Mouse (Mus musculus) liver, embryonic 15.5 days (tissue): ENCODE results near the gene Ebpl. TPM values are rescaled to one million over a fixed set of nuclear protein-coding genes. Genes with fewer than 3 reads are reported as not detected.
A peak's percentile ranks its signal among the peaks of the same experiment; 100 is the strongest.

Experiments used
- ATAC-seq: fragments of 200-750 bp; cut with Nextera tagmentation; 2 replicates; pipeline ENCODE4 v1.8.0; 2017; ENCODE audit warnings: moderate number of reproducible peaks, mild to moderate bottlenecking, moderate library complexity; ENCODE audit not compliant: insufficient read depth
- H3K27ac ChIP-seq: fragments of 300-500 bp; sonication (generic); replicated peaks from 2 replicates; pipeline ENCODE4 v1.5.1; 2015; ENCODE audit warnings: mild to moderate bottlenecking, inconsistent platforms
- H3K27me3 ChIP-seq: fragments of 300-500 bp; sonication (generic); 2 replicates; pipeline ENCODE4 v1.6.1; 2015; ENCODE audit warnings: mild to moderate bottlenecking, inconsistent platforms
- H3K36me3 ChIP-seq: fragments of 300-500 bp; sonication (generic); replicated peaks from 2 replicates; pipeline ENCODE4 v1.6.1; 2015; ENCODE audit warnings: moderate library complexity, mild to moderate bottlenecking, inconsistent platforms
- H3K4me1 ChIP-seq: fragments of 300-500 bp; sonication (generic); replicated peaks from 2 replicates; pipeline ENCODE4 v1.6.1; 2015; ENCODE audit warnings: inconsistent platforms
- H3K4me2 ChIP-seq: fragments of 300-500 bp; sonication (generic); 2 replicates; pipeline ENCODE4 v1.6.1; 2015; ENCODE audit warnings: moderate library complexity, mild to moderate bottlenecking, inconsistent platforms
- H3K4me3 ChIP-seq: fragments of 300-500 bp; sonication (generic); replicated peaks from 2 replicates; pipeline ENCODE4 v1.5.1; 2015; ENCODE audit warnings: mild to moderate bottlenecking, inconsistent platforms
- H3K9ac ChIP-seq: fragments of 300-500 bp; sonication (generic); 2 replicates; pipeline ENCODE4 v1.6.1; 2015; ENCODE audit warnings: moderate library complexity, mild to moderate bottlenecking, inconsistent platforms
- H3K9me3 ChIP-seq: fragments of 300-500 bp; sonication (generic); replicated peaks from 2 replicates; pipeline ENCODE4 v1.6.1; 2016; ENCODE audit warnings: inconsistent platforms
- WGBS: fragments of 180-500 bp; shearing (Covaris S2); methylation state at CpG from one replicate; pipeline ENCODE4 v1.1.7; 2015; ENCODE audit warnings: mixed read lengths; ENCODE audit not compliant: insufficient replicate concordance; 5-methylcytosine and 5-hydroxymethylcytosine counted together
- polyA plus RNA-seq: library from polyadenylated mRNA; unstranded; fragments of >200 nt; fragmentation: Nextera tagmentation; extraction: Ambion mirVana; gene quantifications from 2 replicates; pipeline ENCODE4 v1.2.1, GENCODE M21; 2015

The Ebpl gene
- polyA plus RNA-seq, 1 experiment from 2014 or later = 5.1 TPM

DNA sequence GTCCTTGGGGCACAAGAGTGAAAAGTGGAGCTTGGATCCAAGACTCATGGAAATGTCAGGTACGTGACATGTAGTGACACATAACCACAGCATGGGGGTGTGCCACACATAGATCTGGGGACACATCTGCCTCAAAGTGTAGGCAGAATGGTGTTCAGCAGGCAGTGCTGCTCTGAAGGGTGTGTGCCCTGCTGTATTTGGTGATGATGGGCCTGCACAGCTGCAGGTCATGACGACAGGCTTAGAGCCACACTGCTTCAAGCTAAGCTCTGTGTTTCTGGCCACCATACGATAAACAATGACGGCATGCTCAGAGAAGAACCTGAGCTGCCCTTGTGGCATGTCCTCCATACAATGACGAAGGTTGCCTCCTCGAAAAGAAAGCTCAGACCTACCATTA, 60.4 kb downstream of the Ebpl start:
- Histone ChIP-seq H3K4me2 (no peak overlapping the region), H3K27me3 (no peaks in the 10 kb centered on the region), H3K9ac (no peak overlapping the region), H3K9me3 (no peaks in the 10 kb centered on the region), H3K27ac (no peak overlapping the region), H3K4me3 (no peak overlapping the region), H3K36me3 (no peaks in the 10 kb centered on the region), H3K4me1 (no peaks in the 10 kb centered on the region)
- ATAC-seq = no peak
- WGBS = 62% methylated on average over 6 of the region's 6 CpGs

DNA sequence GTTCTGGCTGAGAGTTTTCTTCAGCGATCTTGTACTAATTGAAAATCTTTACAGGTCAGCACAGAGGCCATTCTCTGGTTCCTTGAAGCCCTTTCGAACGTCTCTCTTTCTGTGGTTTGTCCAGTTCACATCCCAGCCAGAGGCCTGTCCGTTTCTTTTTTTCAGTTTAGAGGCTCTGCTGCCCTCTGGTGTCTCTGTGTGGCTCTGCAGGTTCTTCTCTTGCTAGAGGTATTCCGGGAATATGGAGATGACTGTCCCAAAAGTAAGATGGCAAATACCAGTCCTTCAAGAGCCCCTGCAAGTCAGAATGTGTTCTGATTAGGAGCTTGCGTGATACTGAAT, 65.5 kb downstream of the Ebpl start:
- Histone ChIP-seq H3K27me3 (no peaks in the 10 kb centered on the region), H3K36me3 (no peaks in the 10 kb centered on the region), H3K9ac (no peak overlapping the region), H3K9me3 (no peaks in the 10 kb centered on the region), H3K4me2 (peak overlapping the region; percentile 27; the same call in 1 of the 2 replicates), H3K27ac (no peak overlapping the region), H3K4me1 (peaks cover 3% of the 10 kb centered on the region; the same call in 1 of the 2 replicates), H3K4me3 (peak overlapping the region; percentile 10; the same call in 1 of the 2 replicates)
- WGBS = 10% methylated on average over 6 of the region's 6 CpGs
- no peak for ATAC-seq

DNA sequence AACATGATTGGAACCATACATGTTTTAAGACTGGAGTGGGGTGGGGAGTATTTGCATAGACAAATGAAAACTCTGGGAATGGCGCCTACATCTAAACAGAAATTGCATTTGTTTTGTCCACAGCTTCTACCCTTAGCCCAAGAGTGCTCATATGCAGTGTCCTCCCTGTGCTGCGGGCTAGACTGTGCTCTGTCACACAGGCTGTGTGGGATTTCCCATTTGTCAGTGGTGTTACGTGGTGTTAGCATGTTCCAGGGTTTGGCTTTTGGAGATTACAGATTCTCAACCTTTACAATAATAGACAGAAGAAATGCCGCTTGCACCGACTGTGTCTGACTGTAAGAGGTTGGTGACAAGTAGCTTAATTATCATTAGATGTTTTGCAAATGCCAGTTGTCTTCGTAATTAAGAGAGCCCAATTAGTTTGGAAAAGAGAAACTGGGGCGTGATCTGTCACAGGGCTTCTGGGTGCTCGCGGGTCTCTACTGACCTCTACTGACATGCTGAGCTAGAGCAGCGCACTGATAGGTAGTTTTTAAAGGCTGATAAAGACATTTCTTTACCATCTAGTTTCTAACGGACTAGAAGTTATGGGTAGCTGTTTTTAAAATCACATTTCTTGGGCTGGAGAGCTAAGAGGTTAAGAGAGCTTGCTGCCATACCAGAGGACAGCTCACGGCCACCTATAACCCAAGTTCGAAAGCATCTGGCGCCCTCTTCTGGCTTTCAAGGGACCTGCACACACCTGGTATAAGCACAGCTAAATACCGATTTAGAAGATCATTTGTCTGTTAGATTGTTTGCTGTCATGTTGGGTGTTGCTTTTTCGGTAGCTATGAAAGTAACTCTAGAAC, 66.1 kb downstream of the Ebpl start:
- Histone ChIP-seq H3K4me1 (peaks cover 3% of the 10 kb centered on the region; the same call in 1 of the 2 replicates), H3K27ac (no peak overlapping the region), H3K27me3 (no peaks in the 10 kb centered on the region), H3K9me3 (no peaks in the 10 kb centered on the region), H3K4me3 (peak overlapping the region; percentile 10), H3K36me3 (no peaks in the 10 kb centered on the region), H3K4me2 (peak overlapping the region; percentile 27; the same call in 1 of the 2 replicates), H3K9ac (no peak overlapping the region)
- no peak for ATAC-seq
- 43% methylated on average over 16 of the region's 16 CpGs for WGBS

DNA sequence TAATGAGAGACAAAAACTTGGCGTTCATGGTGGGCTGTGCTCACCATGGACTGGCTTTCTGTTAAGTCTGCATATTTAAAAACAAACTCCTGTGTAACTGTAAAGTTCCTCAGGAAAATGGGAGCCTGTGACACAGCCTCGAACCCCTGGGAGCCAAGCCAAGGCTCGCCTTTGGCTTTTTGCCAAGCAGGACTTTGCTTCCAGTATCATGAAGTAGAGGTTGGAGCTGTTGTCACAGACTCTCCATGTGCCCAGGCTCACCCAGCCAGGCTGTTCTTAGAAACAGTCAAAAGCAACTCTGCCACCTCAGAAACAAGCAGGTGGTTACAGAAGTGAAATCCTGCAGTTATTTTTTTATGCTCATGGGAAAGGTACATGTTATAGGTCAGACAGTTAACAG, 69.6 kb downstream of the Ebpl start:
- 48% methylated on average over 3 of the region's 3 CpGs for WGBS
- Histone ChIP-seq H3K4me2 (no peak overlapping the region), H3K4me3 (no peak overlapping the region), H3K27ac (no peak overlapping the region), H3K9me3 (no peaks in the 10 kb centered on the region), H3K27me3 (no peaks in the 10 kb centered on the region), H3K4me1 (peaks cover 3% of the 10 kb centered on the region; the same call in 1 of the 2 replicates), H3K36me3 (no peaks in the 10 kb centered on the region), H3K9ac (no peak overlapping the region)
- no peak for ATAC-seq

DNA sequence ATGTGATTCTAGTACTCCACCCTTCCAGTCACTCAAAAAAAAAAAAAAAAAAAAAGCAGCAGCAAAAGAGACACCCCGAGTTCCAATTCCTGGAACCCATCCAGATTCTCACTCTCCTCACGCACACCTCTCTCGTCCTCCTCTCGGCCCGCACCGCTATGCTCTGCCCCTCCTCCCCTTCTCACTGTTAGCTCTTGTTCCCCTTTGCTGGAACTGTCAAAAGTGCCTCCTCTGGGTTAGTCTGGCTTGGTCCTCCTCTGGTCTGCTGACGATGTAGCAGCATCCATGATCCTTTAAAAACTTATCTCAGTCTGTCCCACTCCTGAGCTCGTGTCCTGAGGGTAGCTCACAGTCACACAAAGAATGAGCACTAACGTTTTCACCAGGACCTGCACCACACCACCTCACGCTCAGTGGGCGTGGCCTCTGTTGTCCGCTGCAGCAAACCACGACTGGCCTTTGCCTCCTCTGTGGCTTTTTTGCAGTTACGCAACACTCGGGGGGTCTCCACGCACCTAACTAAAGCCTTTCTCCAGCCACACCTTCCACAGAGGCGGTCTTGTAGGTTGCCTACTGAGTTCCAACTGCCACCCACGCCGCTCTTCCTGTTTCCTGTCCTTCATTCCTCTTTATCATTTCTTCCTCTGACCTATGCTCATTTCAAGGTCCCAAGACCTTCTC, 71.5 kb downstream of the Ebpl start:
- 13% methylated on average over 19 of the region's 19 CpGs for WGBS
- H3K27ac ChIP-seq = no peak overlapping the region
- no peaks in the 10 kb centered on the region for H3K4me1 ChIP-seq
- H3K27me3 ChIP-seq = no peaks in the 10 kb centered on the region
- peak overlapping the region; percentile 52 for H3K4me2 ChIP-seq
- no peak overlapping the region for H3K9ac ChIP-seq
- peak overlapping the region; percentile 12 for H3K4me3 ChIP-seq
- H3K9me3 ChIP-seq = no peaks in the 10 kb centered on the region
- ATAC-seq = no peak
- H3K36me3 ChIP-seq = no peaks in the 10 kb centered on the region

Other genes starting within 250 kb of the Ebpl start
- gene Sacs, start 222.0 kb downstream of the Ebpl start, polyA plus RNA-seq = 1.1 and 1.3 TPM in 2 replicates
- gene Sgcg, start 101.9 kb downstream of the Ebpl start, polyA plus RNA-seq = 0.66 and 0.93 TPM in 2 replicates
- gene Arl11, start 50.7 kb downstream of the Ebpl start, polyA plus RNA-seq = 2.5 and 2.6 TPM in 2 replicates
- 20.7 and 22.5 TPM in 2 replicates for gene Kpna3, start 79.4 kb upstream of the Ebpl start, polyA plus RNA-seq
- 6.8 and 8.3 TPM in 2 replicates for gene Spryd7, start 196.4 kb upstream of the Ebpl start, polyA plus RNA-seq
- 3.4 and 3.7 TPM in 2 replicates for gene Trim13, start 237.8 kb upstream of the Ebpl start, polyA plus RNA-seq
- gene Kcnrg, start 247.0 kb upstream of the Ebpl start, polyA plus RNA-seq = 0.32 and 0.44 TPM in 2 replicates